Mouse (Mus musculus): Measurements from ENCODE around the gene Eif2d. TPM values are rescaled to one million over a fixed set of nuclear protein-coding genes. Genes with fewer than 3 reads are reported as not detected.
"Not testable (repeated sequence)": the region's sequence is repeated elsewhere in the genome, so short reads cannot be mapped to it uniquely, and the experiment has no call there.

Eif2d gene
- polyA plus RNA-seq, 1 experiment from 2014 or later: 66.9 TPM

- no peaks in the 10 kb centered on the region for H3K9me3 ChIP-seq
- H3K27ac ChIP-seq (replicated peaks): no peak overlapping the region
- no peaks in the 10 kb centered on the region for H3K36me3 ChIP-seq (replicated peaks)
- no peaks in the 10 kb centered on the region for H3K27me3 ChIP-seq (replicated peaks; ENCODE audit: low read depth, poor library complexity, severe bottlenecking)
- 88% methylated on average over 3 of the region's 3 CpGs for WGBS
- H3K4me1 ChIP-seq: no peaks in the 10 kb centered on the region
- DNase-seq (ENCODE audit: low spot score): no peak
- no peak overlapping the region for H3K4me3 ChIP-seq
Measured at GRCm38 (mm10) chr1:131146181-131146614, 6.8 kb upstream of the Eif2d start.

- H3K4me1 ChIP-seq: peaks cover 10% of the 10 kb centered on the region
- no peak overlapping the region for H3K27ac ChIP-seq (replicated peaks)
- H3K9me3 ChIP-seq: no peaks in the 10 kb centered on the region
- H3K27me3 ChIP-seq (replicated peaks; ENCODE audit: low read depth, poor library complexity, severe bottlenecking): no peaks in the 10 kb centered on the region
- H3K4me3 ChIP-seq: no peak overlapping the region
- WGBS: 69% methylated on average over 1 of the region's 1 CpGs
- no peaks in the 10 kb centered on the region for H3K36me3 ChIP-seq (replicated peaks)
- no peak for DNase-seq (ENCODE audit: low spot score)
Measured at GRCm38 (mm10) chr1:131149496-131149895, 3.5 kb upstream of the Eif2d start.

GRCm38 (mm10) chr1:131155456-131155855 lies 2.5 kb downstream of the Eif2d start:
- peaks cover 37% of the 10 kb centered on the region for H3K36me3 ChIP-seq (replicated peaks)
- peaks cover 10% of the 10 kb centered on the region for H3K4me1 ChIP-seq
- H3K27me3 ChIP-seq (replicated peaks; ENCODE audit: low read depth, poor library complexity, severe bottlenecking): no peaks in the 10 kb centered on the region
- 57% methylated on average over 2 of the region's 2 CpGs for WGBS
- no peak overlapping the region for H3K4me3 ChIP-seq
- H3K27ac ChIP-seq (replicated peaks): no peak overlapping the region
- peak; percentile 50 for DNase-seq (ENCODE audit: low spot score)
- no peaks in the 10 kb centered on the region for H3K9me3 ChIP-seq

DNA sequence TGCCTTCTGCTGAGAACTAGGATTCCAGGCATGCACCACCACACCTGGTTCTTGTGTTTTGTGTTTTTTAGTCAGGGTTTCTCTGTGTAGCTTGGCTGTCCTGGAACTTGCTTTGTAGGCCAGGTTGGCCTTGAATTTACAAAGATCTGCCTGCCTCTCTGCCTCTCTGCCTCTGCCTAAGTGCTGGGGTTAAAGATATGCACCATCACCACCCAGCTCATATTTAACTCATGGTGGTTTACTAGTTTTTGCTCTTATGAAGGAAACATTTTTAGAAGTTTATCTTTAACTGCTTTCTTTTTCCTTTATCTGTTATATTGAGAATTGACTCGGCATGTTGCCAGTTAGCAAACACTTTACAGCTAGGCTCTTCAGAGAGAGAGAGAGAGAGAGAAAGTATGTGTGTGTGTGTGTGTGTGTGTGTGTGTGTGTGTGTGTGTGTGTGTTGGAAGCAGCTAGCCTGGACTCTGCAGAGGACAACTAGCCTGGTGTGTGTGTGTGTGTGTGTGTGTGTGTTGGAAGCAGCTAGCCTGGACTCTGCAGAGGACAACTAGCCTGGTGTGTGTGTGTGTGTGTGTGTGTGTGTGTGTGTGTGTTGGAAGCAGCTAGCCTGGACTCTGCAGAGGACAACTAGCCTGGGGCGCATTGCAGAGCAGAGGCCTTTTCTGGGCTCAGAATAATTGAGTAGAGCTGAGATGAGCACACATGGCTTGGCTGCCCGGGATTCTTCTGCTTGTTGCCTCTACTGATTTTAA lies 6.8 kb downstream of the Eif2d start:
- not testable (repeated sequence) for H3K27ac ChIP-seq (replicated peaks); H3K9me3 ChIP-seq; H3K4me1 ChIP-seq; H3K27me3 ChIP-seq (replicated peaks; ENCODE audit: low read depth, poor library complexity, severe bottlenecking); DNase-seq (ENCODE audit: low spot score); H3K4me3 ChIP-seq
- 94% methylated on average over 3 of the region's 3 CpGs for WGBS
- peaks cover 80% of the 10 kb centered on the region for H3K36me3 ChIP-seq (replicated peaks)

DNA sequence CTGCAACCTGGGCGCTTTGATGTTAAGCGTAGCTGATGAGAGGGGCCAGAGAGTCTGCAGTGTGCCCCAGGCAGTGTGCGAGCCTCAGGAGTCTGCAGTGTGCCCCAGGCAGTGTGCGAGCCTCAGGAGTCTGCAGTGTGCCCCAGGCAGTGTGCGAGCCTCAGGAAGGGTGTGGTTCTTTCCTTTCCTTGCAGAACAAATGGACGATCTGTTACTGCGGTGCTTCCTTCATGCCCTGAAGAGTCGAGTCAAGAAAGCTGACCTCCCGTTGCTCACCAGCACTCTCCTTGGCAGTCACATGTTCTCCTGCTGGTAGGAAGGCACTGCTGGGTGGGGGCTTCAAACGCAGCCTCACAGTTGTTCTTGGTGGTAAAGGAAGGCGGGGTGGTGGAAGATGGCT lies 8.1 kb downstream of the Eif2d start:
- 85% methylated on average over 11 of the region's 11 CpGs for WGBS
- DNase-seq (ENCODE audit: low spot score): no peak
- H3K36me3 ChIP-seq (replicated peaks): peaks cover 87% of the 10 kb centered on the region
- no peak overlapping the region for H3K4me3 ChIP-seq
- H3K27me3 ChIP-seq (replicated peaks; ENCODE audit: low read depth, poor library complexity, severe bottlenecking): no peaks in the 10 kb centered on the region
- no peaks in the 10 kb centered on the region for H3K4me1 ChIP-seq
- H3K9me3 ChIP-seq: no peaks in the 10 kb centered on the region
- H3K27ac ChIP-seq (replicated peaks): no peak overlapping the region

DNA sequence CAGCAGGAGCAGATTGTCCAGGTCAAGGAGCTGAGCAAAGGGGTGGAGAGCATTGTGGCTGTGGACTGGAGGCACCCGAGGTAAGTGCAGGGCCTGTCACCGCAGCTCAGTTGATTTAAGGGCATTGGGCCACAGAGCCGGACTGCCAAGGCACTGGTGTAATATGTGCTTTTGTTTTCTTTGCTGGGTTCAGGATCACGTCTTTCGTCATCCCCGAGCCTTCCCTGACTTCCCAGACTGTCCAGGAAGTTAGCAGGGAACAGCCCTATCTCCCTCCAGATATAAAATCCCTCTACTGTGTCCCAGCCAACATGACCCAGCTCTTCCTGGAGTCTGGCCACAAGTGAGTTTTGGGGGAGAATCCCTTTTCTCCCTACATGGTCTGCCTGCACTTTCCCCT lies 11.4 kb downstream of the Eif2d start:
- DNase-seq (ENCODE audit: low spot score): no peak
- Histone ChIP-seq H3K9me3 (no peaks in the 10 kb centered on the region), H3K4me3 (no peak overlapping the region), H3K36me3 (replicated peaks) (peaks cover 100% of the 10 kb centered on the region), H3K4me1 (no peaks in the 10 kb centered on the region), H3K27ac (replicated peaks) (no peak overlapping the region), H3K27me3 (replicated peaks; ENCODE audit: low read depth, poor library complexity, severe bottlenecking) (no peaks in the 10 kb centered on the region)
- 91% methylated on average over 6 of the region's 6 CpGs for WGBS

DNA sequence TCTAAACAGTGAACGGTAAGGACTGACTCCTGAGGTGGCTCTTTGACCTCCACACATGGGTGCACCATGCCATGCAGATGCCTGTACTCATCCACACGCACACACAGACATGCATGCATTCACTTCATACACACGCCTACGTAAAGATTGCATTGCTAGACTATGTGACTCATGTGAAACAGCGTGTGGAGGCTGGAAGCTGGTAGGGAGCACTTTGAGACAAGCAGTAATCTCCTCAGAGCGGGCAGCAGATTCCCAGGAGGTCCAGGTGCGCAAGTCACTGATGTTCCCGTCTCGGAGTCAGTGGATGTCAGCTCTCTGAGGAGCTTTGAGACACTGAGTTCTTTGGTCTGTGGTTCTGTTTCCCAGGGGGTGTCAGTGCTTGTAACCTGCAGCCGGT lies 14.6 kb downstream of the Eif2d start:
- H3K4me3 ChIP-seq: no peak overlapping the region
- no peak overlapping the region for H3K27ac ChIP-seq (replicated peaks)
- H3K4me1 ChIP-seq: no peaks in the 10 kb centered on the region
- H3K27me3 ChIP-seq (replicated peaks; ENCODE audit: low read depth, poor library complexity, severe bottlenecking): no peaks in the 10 kb centered on the region
- no peak for DNase-seq (ENCODE audit: low spot score)
- H3K9me3 ChIP-seq: no peaks in the 10 kb centered on the region
- H3K36me3 ChIP-seq (replicated peaks): peaks cover 100% of the 10 kb centered on the region
- WGBS: 94% methylated on average over 10 of the region's 10 CpGs

DNA sequence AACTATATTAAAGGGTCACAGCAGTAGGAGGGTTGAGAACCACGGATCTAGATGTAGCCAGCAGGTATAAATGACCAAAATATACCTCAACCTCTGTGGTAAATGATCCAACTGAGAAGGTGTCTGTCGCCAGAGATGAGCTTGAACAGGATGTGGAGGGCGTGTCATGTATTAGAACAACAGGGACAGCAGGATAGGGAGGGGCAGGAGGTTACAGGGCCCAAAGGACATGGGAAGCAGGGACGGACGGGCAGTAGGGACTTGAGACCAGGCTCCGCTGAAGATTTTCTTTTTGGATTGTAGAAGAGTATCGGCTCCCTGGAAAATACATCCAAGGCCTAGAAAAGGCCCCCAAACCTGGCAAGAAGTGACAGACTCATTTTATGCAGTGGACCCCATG lies 20.0 kb downstream of the Eif2d start:
- H3K36me3 ChIP-seq (replicated peaks): peaks cover 100% of the 10 kb centered on the region
- no peak for DNase-seq (ENCODE audit: low spot score)
- H3K9me3 ChIP-seq: no peaks in the 10 kb centered on the region
- H3K4me1 ChIP-seq: peaks cover 5% of the 10 kb centered on the region
- H3K4me3 ChIP-seq: no peak overlapping the region
- H3K27me3 ChIP-seq (replicated peaks; ENCODE audit: low read depth, poor library complexity, severe bottlenecking): no peaks in the 10 kb centered on the region
- WGBS: 90% methylated on average over 7 of the region's 7 CpGs
- H3K27ac ChIP-seq (replicated peaks): no peak overlapping the region

- peaks cover 5% of the 10 kb centered on the region for H3K4me1 ChIP-seq
- H3K27me3 ChIP-seq (replicated peaks; ENCODE audit: low read depth, poor library complexity, severe bottlenecking): no peaks in the 10 kb centered on the region
- H3K36me3 ChIP-seq (replicated peaks): peaks cover 98% of the 10 kb centered on the region
- no peaks in the 10 kb centered on the region for H3K9me3 ChIP-seq
- H3K27ac ChIP-seq (replicated peaks): no peak overlapping the region
- no peak for DNase-seq (ENCODE audit: low spot score)
- no peak overlapping the region for H3K4me3 ChIP-seq
- 92% methylated on average over 6 of the region's 6 CpGs for WGBS
Measured at GRCm38 (mm10) chr1:131173809-131174208, 20.8 kb downstream of the Eif2d start.

DNA sequence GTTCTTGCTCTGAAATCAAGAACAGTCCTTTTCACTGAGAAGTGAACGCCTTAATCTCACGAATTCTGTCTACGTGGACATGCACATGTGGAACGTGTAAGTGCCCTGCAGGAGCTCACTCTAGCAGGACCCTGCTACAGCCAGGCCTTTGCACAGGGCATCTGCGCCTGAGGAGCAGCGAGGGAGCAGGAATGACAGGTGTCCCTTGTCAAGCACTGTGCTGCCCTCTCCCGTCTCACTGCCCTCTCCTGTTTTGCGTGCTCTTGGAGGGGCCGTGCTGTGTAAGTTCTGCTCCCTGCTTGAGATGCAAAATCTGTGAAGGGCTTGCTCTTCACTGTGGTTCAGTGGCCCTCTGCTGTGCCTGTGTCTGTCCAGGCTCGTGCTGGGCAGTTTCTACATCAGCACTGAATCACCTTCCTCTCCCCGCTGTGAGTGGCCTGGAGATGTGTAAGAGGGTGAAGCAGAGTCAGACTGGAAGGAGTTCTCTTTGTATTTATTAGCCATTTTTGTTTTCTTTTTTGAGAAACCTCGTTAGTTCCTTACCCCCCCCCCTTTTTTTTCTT lies 21.4 kb downstream of the Eif2d start:
- no peak for DNase-seq (ENCODE audit: low spot score)
- 91% methylated on average over 12 of the region's 12 CpGs for WGBS
- peaks cover 5% of the 10 kb centered on the region for H3K4me1 ChIP-seq
- no peaks in the 10 kb centered on the region for H3K27me3 ChIP-seq (replicated peaks; ENCODE audit: low read depth, poor library complexity, severe bottlenecking)
- H3K4me3 ChIP-seq: no peak overlapping the region
- no peak overlapping the region for H3K27ac ChIP-seq (replicated peaks)
- peaks cover 95% of the 10 kb centered on the region for H3K36me3 ChIP-seq (replicated peaks)
- no peaks in the 10 kb centered on the region for H3K9me3 ChIP-seq

DNA sequence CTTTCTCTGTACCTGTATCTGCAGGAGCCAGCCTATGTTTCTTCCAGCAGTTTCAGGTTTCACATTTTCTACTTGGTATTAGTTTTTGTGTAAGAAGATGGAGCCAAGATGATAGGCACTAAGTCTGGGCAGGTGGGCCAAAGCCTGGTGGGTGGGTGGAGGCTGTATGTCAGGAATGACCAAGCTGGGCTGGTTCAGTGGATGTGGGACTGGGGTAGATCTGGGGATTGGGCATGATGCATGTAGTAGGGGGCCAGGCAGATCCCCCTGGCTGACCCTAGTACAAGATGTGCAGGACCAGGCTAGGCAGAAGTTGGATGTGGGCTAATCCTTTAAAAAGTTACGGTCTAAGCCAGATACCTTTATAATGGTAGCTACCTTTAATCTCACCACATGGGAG lies 22.2 kb downstream of the Eif2d start:
- no peaks in the 10 kb centered on the region for H3K27me3 ChIP-seq (replicated peaks; ENCODE audit: low read depth, poor library complexity, severe bottlenecking)
- H3K4me1 ChIP-seq: peaks cover 5% of the 10 kb centered on the region
- H3K4me3 ChIP-seq: no peak overlapping the region
- H3K36me3 ChIP-seq (replicated peaks): peaks cover 95% of the 10 kb centered on the region
- no peak for DNase-seq (ENCODE audit: low spot score)
- no peak overlapping the region for H3K27ac ChIP-seq (replicated peaks)
- WGBS: 100% methylated on average over 1 of the region's 1 CpGs
- no peaks in the 10 kb centered on the region for H3K9me3 ChIP-seq

DNA sequence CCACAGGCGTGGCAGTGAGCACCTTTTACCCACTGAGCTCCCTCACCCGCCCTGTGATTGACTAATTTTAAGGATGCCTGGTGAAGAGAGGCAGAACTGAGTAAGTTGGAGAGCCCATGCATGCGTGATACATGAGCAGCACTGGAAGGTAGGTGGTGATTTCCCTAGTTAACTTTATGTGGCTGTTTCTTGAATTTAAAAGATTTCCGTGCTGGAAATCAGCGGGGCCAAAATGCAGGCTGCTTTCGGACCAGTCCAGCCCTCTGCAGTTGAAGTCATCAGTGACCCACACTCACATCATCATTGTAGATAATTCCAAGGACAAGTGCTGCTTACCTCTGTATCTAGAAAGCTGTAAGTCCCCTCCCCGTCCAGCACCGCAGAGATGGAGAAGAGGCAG lies 22.8 kb downstream of the Eif2d start:
- Histone ChIP-seq H3K27me3 (replicated peaks; ENCODE audit: low read depth, poor library complexity, severe bottlenecking) (no peaks in the 10 kb centered on the region), H3K4me1 (peaks cover 5% of the 10 kb centered on the region), H3K4me3 (no peak overlapping the region), H3K9me3 (no peaks in the 10 kb centered on the region), H3K27ac (replicated peaks) (no peak overlapping the region), H3K36me3 (replicated peaks) (peaks cover 94% of the 10 kb centered on the region)
- 96% methylated on average over 8 of the region's 8 CpGs for WGBS
- DNase-seq (ENCODE audit: low spot score): no peak

DNA sequence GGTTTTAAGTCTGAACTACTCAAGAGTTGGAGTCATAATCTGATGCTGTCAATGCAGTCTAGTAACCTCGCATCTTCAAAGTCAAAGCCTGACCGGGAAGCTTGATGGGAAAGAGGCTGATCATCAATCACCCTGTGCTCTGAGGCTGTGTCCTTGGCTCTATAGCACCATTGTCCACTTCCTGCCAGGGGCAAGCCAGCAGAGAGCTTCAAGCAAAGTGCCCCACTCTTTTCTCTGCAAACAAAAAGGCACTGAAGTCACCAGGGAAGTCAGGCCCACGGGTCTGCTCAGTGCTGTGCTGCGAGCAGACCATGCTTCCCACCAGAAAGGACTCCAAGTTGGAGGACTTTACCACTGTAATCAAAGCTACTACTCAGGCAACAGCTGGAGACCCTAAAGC lies 24.3 kb downstream of the Eif2d start:
- no peaks in the 10 kb centered on the region for H3K27me3 ChIP-seq (replicated peaks; ENCODE audit: low read depth, poor library complexity, severe bottlenecking)
- no peak for DNase-seq (ENCODE audit: low spot score)
- no peak overlapping the region for H3K4me3 ChIP-seq
- H3K4me1 ChIP-seq: peaks cover 5% of the 10 kb centered on the region
- no peak overlapping the region for H3K27ac ChIP-seq (replicated peaks)
- WGBS: 73% methylated on average over 4 of the region's 4 CpGs
- H3K36me3 ChIP-seq (replicated peaks): peaks cover 82% of the 10 kb centered on the region
- no peaks in the 10 kb centered on the region for H3K9me3 ChIP-seq
